Mouse (Mus musculus) C2C12 (cell line): Measurements from ENCODE around the gene Grip1.

ENCODE experiments used
- CTCF ChIP-seq: IDR thresholded peaks from one replicate; pipeline ENCODE4 v1.5.1; 2011; ENCODE audit not compliant: control insufficient read depth, insufficient read depth, insufficient read length
- MAX ChIP-seq: IDR thresholded peaks from one replicate; pipeline ENCODE4 v1.6.1; 2011; ENCODE audit warnings: mild to moderate bottlenecking, control low read depth
- MYOD1 ChIP-seq: IDR thresholded peaks from one replicate; pipeline ENCODE4 v1.6.1; 2011; ENCODE audit warnings: low read depth; ENCODE audit not compliant: control insufficient read depth, insufficient read length
- USF1 ChIP-seq: IDR thresholded peaks from one replicate; pipeline ENCODE4 v1.6.1; 2011; ENCODE audit warnings: low read depth, mild to moderate bottlenecking, control low read depth, moderate library complexity

DNA sequence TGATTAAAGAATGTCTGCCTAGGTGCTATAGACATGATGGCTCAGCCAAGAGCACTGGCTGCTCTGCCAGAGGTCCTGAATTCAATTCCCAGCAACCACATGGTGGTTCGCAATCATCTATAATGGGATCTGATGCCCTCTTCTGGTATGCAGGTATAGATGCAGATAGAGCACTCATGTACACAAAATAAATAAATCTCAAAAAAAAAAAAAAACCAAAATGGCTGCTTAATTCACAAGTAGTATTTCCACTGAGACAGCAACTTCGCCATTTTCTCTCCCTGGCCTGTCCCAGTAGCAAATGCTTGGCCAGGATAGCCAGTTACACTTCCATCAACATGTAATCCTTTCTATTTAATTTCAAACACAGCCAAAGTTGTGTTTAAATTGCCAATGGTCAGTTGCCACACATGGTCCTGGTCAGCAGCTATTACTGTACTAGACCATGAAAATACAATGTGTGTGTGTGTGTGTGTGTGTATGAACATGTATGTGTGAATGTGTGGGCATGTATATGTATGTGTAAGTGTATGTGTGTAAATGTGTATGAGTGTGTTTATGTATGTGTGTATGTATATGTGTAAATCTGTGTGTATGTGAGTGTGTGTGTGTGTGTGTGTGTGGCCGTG is 658.2 kb downstream of the Grip1 start:
- TF ChIP-seq CTCF (no peak), USF1 (no peak), MYOD1 (no peak), MAX (no peak)
